Mouse (Mus musculus): ENCODE results near the gene Orc4. TPM values are rescaled to one million over a fixed set of nuclear protein-coding genes. Genes with fewer than 3 reads are reported as not detected.

Orc4 gene
- 92.5 TPM for total RNA-seq (2023)

DNA sequence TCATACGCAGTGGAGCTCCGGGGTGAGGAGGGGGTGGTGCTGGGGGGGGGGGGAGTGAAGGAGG, at the start of gene Orc4:
Orc4 (minus strand) TSS at position 26 of the 64 bp plus-strand sequence.

DNA sequence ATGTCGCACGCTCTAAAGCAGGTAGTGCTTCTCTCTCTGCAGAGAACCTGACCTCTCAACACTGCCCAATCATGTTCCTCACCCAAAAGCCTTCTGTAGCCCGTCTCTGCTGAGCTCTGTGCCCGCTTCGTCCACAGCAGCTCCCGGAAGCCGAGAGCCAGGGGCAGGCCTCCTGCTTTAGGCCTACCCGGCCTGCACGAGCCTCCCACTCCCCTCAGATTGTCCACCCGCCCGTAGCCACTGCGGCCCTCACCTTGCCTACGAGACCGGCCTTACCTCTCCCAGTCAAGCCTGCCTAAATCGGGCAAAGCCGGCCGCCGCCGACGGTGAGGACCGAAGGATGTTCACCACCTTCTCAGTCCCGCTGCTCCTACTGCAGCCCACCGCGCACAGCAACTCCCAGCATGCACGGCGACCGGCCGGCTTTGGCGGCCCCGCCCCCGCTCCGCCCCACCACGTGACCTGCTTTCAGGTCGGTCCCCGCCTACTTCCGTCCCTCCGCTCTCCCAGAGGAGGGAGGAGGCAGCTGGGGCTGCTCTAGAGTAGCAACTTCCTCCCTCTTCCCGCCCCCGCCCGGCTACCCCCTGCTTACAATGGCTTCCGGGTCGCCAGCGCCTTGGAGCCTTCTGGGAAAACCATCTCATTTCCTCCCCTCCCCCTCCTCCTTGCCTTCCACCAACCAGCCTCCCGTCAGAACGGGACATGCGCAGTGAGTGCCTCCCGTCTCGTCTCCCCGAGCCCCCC, 1.1 kb downstream of the Orc4 start, which contains the start of gene Mbd5:
Mbd5 (plus strand) TSS at position 668 of the 744 bp plus-strand sequence.

Other genes with a start within 250 kb of the Orc4 start
- 2.6 TPM for gene Acvr2a, start 136.2 kb downstream of the Orc4 start, total RNA-seq (2023)
- 62.8 TPM for gene Mbd5, start 769 bp downstream of the Orc4 start, total RNA-seq (2023)

All from CD4-positive naive resting alpha-beta T cell, adult 57 days (primary cell).